Comparison of ENCODE assay signal across 2 mouse cellular contexts in the genomic region with DNA sequence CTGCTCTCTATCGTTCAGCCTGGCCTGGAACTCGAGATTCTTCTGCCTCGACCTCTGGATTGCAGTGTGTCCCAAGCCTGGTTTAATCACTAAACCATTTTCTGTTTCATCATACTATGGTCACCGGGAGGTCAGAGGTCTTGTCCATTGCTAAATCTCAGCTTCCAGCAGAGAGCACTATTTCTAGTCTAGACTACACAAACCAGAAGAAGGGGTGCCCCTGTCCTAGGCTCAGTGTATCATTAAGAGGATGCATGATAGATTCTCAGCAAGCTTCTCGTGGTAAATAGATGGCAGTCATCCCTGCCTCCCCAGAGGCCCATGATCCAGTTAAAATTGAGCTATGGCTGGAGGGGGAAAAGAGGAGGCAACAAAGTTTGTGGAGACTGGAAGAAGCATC.
TF ChIP-seq lines count a peak whose summit lies in the region.

No protein-coding gene starts in this region.

TF ChIP-seq in CH12.LX, 34 proteins besides CTCF, POLR2A, EP300 and RAD21:
- TF ChIP-seq USF1 (IDR thresholded peaks at IDR 0.05; ENCODE audit: low read depth, low read length) (no peak), CHD2 (IDR thresholded peaks at IDR 0.05; ENCODE audit: low read length) (0 out of 2 replicates have a peak, but pooled peaks have one; percentile 15), TBP (conservative IDR thresholded peaks at IDR 0.05; ENCODE audit: low read depth, low read length) (no peak), POLR2AphosphoS2 (IDR thresholded peaks at IDR 0.05; ENCODE audit: low read depth, low read length) (peak; percentile 4; the same call in 1 of the 2 replicates), ELF1 (IDR thresholded peaks at IDR 0.05; ENCODE audit: low read depth, low read length) (no peak)

TF ChIP-seq in MEL, 35 proteins besides CTCF, POLR2A, EP300 and RAD21:
- TF ChIP-seq MYB (IDR thresholded peaks at IDR 0.05; ENCODE audit: low read depth, low read length) (no peak), NRF1 (IDR thresholded peaks at IDR 0.05; ENCODE audit: insufficient read depth, low read depth, low read length, poor library complexity, severe bottlenecking) (no peak), ELF1 (IDR thresholded peaks at IDR 0.05; ENCODE audit: low read depth, low read length) (no peak), TCF12 (IDR thresholded peaks at IDR 0.05; ENCODE audit: low read depth, low read length) (no peak), USF1 (IDR thresholded peaks at IDR 0.05; ENCODE audit: low read depth, low read length) (no peak), HCFC1 (IDR thresholded peaks at IDR 0.05; ENCODE audit: low read depth, low read length) (no peak), SIN3A (IDR thresholded peaks at IDR 0.05; ENCODE audit: low read length) (no peak), SMC3 (IDR thresholded peaks at IDR 0.05; ENCODE audit: low read depth, low read length) (no peak)
